Mouse (Mus musculus): ENCODE measurements around the gene Dcaf1. TPM values are rescaled to one million over a fixed set of nuclear protein-coding genes. Genes with fewer than 3 reads are reported as not detected.

Gene Dcaf1
- total RNA-seq, 2 experiments from 2014 or later: 22.4 to 30.8 TPM

DNA sequence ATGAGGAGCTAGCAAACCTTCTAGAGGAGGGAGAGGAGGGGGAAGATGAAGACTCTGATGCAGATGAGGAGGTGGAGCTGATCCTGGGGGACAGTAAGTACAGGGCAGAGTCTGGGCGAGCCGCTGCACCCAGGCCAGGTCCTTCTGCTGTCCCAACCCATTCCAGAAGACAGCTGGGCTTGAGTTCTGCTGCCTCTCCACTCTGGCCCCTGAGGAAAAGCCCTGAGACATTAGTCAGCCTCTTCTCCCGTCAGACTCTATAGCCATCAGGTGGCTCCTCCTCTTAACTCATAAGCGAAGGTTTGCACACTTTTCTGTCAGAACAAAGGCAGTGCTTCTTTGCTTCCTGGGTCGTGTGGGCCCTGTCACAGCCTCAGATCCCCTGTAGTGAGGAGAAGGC is 52.5 kb downstream of the Dcaf1 start:
- intact Hi-C loops (cut with DNase I): no loop called here
- DNase-seq: no peak

DNA sequence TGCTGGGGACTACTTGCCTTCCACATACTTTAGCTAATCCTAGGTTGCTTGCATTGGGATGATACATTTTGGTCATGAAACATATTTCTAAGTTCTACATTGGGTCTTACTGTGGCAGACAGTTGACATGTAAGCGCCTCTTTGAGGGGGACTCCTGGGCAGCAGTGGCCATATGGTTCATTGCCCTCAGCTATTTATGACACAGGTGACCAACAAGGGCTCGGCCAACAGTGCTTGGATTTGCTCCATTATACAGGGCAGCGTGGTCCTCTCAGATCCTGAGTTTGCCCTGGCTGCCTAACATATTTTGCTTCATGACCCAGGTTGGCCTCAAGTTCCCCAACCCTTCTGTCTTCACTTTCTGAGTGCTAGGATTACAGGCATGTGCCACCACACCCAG is 55.0 kb downstream of the Dcaf1 start:
- no peak for DNase-seq
- intact Hi-C loops (cut with DNase I): no loop called here

DNA sequence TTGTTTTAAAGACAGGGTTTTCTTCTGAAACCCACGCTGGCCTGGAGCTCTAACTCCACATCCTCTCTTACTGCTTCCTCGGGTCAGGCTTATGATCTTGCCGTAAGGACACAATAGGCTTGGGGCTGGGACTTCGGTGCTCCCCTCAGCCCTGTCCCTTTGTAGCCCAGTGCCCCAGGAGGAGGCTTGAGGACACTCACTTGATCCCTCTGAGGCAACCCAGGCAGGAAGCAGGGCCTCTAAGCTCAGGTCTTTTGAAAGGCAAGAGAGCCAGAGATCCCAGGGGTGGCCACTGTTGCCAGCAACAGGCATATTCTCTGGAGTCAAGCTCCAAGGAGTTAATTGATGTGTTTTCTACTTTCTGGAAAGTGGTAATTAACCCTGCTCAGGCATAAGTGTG is 57.8 kb downstream of the Dcaf1 start:
- no peak for DNase-seq
- intact Hi-C loops (cut with DNase I): no loop called here

DNA sequence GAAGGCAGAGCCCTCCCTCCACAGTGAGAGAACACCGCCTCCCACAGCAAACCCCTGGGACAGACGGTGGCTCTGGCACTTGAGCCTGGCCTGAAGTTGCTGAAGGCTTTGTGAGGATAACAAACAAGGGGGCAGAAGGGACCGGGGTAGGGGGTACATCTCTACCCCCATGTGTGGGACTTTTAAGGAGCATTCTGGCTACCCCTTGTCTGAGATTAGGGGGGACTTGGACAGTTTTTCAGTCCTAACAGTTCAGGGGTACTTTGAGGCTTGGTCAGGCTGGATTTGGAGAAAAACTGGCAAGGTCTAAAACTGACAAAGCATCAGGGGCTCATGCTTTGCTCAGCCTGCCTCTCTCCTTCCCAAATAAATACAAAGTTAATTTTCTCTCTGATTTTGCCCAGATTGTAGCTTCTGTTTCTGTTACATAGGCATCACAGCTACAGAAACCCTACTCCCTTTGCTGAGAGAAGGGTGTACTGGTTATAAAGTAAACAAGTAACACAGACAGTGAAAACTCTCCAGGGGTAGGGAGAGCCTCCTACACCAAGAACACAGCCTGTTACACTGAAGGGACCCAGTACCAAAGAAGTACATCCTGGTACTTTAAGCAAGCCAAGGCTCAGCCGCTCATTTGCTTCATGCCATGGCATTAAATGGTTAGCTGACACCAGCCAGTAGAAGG is 59.5 kb downstream of the Dcaf1 start:
- intact Hi-C loops (cut with DNase I): loop anchor here (10.0 kb wide), 1 partner anchor 706 kb away; the partner anchor contains the start of gene Wdr82
- DNase-seq: no peak

DNA sequence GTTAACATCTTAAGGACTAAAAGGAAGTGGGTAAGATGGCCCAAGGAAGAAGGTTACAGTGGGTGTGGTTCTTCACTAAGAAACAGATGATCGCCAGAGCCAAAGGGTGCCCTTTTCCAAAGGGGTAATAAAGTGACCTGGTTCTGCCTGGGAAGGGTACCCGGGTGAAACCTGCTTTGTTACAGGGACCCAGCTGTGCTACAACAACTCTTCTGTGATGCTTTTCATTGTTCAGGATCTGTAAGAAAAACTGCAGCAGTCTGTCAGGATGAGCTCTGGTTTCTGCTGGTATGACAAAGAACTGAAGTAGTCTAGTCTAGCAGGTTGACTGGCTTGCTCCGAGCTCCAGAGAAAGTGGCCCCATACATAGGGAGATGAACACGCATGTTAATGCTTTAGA is 60.5 kb downstream of the Dcaf1 start:
- intact Hi-C loops (cut with DNase I): loop anchor here (10.0 kb wide), 1 partner anchor 707 kb away; the partner anchor contains the start of gene Wdr82

DNA sequence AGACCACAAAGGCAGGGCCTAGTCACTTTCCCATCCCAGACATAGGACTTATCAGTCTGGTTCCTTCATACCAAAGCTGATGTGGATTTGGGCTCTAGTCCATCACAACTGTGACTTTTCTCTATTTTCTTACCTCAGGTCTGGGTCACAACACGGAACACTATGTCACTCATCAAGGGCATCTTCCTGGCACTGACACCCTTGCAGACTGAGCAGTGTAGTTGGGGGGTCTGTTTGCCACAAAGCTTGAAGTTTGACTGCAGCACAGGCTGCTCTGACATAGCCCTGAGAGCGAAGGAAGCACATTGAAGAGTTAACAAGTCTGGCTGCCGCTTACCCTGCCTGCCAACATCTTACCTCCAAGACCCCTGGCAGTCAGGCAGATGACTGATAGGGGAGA is 61.4 kb downstream of the Dcaf1 start:
- DNase-seq: no peak
- intact Hi-C loops (cut with DNase I): loop anchor here (10.0 kb wide), 1 partner anchor 708 kb away; the partner anchor contains the start of gene Wdr82

More for the DNA sequence above, 60.5 kb downstream of the Dcaf1 start:
- DNase-seq: no peak

DNA sequence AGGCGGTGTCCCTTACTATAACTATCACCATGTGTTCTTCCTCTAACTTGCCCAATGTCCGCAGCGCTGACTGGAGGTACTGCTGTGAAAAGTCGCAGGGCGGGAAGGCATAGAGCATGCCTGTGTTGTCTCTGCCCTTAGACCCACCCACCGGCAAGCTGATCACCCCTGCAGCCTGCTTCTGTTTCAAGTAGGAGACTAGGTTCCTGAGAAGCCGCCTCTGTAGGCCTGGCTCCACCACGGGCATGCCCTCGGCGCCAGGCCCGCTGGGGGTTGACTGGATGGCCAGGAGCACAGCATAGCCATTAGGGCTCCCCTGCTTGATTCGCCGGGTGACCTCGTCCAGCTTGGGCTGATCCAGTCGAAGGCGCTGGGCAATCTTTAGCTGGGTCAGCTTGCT is 62.6 kb downstream of the Dcaf1 start:
- intact Hi-C loops (cut with DNase I): loop anchor here (10.0 kb wide), 1 partner anchor 710 kb away; the partner anchor contains the start of gene Wdr82

DNA sequence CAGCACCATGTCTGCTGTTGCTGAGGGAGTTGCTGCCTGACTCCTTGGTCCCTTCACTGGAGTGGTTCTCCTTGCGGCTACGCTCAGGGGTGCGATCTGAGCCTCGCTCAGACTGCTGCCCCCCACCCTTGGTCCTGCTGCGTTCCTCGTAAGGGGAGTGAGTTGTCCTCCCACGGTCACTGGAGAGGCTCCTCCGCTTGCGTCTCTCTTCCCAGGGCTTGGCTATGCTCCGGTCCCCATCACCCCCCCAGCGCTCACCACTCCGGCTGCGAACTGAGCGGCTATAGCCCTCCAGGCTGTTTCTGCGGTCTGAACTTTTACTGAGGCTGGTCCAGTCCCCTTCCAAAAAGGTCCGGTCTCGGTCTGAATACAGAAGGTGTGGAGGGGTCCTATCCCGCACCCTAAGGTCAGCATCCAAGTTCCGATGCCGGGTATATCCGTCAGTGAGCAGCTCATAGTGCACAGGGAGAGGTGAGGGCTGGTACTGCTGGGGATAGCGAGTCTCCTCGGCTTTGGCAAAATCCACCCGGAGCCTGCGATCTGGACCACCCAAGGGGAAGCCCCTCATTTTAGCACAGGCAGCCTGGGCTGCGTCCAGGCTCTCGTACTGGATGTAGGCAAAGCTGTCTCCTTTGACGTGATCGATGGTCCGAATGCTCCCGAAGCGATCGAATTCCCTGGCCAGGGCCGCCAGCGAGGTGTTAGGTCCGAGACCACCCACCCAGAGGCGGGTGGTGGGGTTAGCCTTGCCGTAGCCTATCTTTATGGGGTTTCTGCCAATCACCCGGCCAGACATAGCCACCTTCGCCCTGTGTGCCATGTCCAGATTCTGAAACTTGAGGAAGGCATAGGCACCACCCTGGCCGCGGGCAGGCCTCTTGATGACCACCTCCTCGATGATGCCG is 63.6 kb downstream of the Dcaf1 start:
- intact Hi-C loops (cut with DNase I): loop anchor here (10.0 kb wide), 1 partner anchor 710 kb away; the partner anchor contains the start of gene Wdr82
- no peak for DNase-seq

More for the DNA sequence above, 62.6 kb downstream of the Dcaf1 start:
- no peak for DNase-seq

DNA sequence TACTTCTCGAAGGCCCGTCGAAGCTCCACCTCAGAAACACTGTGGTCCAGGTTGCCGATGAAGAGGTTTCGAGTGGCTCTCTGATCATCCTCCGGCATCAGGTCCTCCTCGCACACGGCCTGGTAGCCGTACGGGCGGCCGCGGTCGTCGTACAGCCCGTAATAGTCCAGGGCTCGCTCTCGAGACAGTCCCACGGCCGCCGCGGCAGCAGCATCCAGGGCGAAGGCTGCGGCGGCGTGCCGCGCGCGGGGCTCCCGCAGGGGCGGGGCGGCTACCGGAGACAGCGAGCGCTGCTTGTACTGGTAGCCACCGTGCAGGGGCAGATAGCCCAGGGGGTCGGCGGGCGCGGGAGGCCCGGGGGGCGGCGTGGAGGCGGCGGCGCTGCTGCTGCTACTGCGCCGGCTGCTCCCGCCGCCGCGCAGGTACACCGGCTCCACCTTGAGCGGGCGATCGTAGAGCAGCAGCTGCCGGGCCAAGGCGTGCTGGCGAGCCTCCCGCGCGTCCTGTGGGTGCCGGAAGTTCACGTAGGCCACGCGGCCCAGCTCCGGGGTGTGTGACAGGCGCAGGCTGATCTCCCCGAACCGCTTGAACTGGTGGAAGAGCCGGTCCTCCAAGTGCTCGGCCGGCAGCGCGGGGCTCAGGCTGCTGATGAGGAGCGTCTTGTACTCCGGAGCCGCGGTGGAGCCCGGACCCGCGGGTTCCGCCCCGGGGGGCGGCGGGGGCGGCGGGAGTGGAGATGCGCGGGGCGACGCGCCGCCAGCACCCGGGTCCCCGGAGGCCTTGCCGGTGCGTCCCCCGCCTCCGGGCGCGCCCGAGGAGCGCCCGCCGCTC is 64.4 kb downstream of the Dcaf1 start:
- DNase-seq: peak; percentile 37 to 55
- intact Hi-C loops (cut with DNase I): loop anchor here (2.0 to 10.0 kb wide), 3 partner anchors 63 to 711 kb away; partner anchors contain the start of gene Wdr82

DNA sequence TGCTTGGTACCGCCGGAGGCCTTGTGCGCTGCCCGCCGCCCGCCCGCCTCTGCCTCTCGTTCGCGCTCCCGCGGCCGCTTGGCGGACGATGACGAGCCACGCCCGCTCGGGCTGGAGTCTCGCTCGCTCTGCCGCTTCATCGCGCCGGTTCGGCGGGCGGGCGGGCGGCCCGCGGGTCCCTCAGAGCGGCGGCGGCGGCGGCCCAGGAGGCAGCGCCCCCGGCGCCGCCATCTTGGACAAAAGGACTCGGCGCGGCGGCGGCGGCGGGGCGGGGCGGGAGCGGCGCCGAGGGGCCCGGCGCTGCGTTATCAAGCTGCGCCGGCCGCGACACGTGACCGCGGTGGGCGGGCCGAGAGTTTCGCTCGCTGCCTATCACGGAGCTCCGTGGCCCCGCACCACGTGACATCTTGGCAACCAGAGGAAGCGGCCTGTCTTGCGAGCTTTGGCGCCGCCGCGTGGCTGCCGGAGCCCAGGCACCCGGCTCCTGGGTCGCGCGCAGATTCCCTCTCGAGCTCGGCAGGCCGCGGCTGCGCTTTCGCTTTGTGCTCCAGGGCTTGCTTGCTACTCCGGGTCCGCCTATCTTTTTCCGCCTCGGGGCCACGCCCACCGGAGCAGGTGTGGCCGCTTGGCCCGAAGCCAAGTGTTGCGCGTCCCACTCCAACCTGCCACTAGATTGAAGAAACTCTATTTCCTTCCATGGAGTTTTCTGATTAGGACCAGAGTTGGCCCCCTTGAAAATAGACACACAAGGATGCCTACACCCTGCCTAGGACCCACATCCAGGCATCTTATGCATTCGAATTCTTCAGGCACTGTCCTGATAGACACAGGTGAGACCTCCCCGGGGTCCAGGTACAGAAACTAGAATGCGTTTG is 65.4 kb downstream of the Dcaf1 start, which contains the start of gene Rbm15b:
Gene Rbm15b (minus strand): TSS at position 601 of the 875 bp plus-strand sequence.
- intact Hi-C loops (cut with DNase I): loop anchor here (2.0 to 10.0 kb wide), 3 partner anchors 64 to 712 kb away; partner anchors contain the start of gene Wdr82
- peak; percentile 97 to 98 for DNase-seq

DNA sequence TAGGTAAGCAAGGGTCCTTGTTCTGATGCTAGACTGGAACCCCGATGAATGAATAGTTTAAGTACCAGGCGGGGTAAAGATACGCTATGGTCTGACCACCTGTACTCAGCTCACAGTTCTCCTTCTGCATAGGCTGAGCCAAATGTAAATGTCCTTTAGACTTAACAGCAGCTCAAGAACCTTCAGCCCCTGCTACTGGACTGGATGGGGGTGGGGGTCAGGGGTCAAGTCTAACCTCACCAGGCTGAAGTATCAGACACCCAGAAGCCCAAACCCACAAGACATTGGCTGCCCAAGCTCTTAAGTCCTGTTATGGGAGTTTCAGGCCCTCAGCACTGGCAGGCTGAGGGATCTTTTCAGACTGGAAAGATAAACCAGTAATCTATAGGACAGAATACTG is 66.7 kb downstream of the Dcaf1 start:
- intact Hi-C loops (cut with DNase I): loop anchor here (10.0 kb wide), 1 partner anchor 714 kb away; the partner anchor contains the start of gene Wdr82

DNA sequence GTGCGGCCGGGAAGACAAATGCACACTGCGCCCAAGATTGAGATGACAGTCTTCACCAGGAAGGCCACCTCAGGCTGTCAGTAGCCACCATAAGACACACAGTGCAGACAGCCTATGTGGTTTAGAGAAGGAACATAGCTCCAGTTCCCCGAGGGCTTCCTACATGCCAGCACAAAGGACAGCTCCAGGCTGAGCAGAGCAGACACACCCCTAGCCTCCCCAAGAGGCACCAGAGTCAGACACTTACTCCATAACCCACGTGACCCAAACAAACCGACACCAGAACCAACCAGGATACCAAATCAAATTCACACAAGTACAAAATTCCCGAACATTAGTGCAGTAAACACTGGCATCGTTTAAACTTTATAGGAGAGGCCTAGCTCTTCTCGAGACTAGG is 67.6 kb downstream of the Dcaf1 start:
- intact Hi-C loops (cut with DNase I): loop anchor here (10.0 kb wide), 1 partner anchor 715 kb away; the partner anchor contains the start of gene Wdr82
- DNase-seq: no peak

More for the DNA sequence above, 66.7 kb downstream of the Dcaf1 start:
- DNase-seq: no peak

DNA sequence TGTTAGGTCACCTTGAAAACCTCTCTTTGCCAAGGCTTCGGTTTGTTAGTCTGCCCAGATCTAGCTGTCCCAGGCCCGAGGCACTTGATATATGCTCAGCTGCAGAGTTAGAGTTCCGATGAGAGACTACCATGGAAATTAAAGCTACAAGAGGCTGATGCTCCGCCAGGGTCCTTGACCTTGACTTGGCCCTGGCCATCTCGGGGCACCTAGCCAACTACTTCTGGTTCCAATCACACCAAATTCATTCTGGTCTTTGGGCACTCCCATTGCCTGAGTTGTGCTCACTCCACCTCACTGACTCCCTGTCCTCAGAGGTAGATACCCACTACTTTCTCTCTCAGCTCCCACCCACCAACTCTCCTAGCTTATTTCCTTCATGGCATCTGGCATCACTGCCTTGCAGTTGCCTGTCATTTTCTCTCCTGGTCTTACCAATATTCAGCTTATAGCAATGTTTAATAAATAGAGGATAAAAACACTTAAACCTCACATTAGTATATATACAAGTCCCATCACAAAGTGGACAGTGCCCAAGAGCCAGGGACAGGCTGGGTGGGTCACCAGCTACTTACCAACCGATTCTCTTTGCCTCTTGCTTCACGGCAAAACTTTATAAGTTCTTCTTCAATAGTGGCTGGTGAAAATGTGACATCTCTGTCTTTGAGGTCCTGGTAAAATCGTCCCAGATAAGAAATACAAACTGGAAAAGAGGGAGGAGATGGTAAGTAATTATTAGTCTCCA is 69.0 kb downstream of the Dcaf1 start:
- DNase-seq: no peak
- intact Hi-C loops (cut with DNase I): loop anchor here (10.0 kb wide), 1 partner anchor 644 kb away; the partner anchor contains the start of gene Tmem115

DNA sequence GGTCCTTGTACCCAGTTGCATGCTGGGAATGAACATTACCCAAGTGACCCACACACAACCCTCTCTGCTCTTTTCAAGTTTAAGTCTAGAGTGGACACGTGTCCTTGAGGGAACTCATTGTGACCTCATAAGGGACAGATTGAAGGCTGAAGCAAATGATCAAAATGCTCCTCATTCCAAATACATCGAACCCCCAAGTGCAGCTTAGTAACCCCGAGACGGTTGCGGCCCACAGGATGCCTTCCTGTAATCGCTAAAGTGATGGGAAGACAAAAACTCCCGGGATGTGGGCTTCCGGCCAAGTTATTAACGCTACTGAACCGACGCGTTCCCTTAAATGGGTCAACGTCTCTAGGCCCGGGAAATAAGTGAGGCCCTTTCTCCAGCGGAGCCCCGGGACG is 69.7 kb downstream of the Dcaf1 start:
- intact Hi-C loops (cut with DNase I): loop anchor here (10.0 kb wide), 1 partner anchor 643 kb away; the partner anchor contains the start of gene Tmem115
- DNase-seq: no peak

DNA sequence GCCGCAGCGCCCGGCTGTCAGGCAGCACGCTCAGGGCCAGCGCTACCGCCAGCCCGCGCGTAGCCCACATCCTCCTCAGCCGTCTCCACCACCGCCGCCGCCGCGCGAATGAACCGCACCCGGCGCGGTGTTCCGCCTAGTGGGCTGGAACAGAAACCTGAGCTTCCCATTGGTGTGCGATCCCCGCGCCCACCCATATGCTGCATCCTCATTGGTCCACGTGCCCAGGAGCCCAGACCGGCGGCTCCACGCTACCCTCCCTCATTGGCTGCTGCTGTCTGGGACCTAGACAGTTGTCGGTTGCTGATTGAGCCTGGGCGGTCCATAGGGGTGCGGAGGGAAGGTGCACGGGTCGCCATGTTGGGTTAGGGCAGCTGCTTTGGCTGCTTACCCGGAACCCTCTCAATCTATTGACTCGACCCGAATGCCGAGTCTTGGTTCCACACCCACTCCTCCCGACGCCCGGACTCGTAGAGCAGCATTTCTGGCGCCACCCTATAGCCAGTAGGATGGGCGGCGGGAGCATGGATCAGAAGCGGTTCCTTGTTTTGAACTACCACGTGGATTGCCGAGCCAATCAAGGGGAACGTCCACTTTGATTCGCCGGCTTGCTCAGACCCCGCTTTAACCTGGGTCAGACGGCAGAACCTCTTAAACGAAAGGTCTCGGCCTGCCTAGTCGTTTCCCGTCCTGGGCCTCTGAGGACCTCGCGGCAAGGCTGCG is 70.3 kb downstream of the Dcaf1 start, which contains the start of gene Manf:
Gene Manf (minus strand): TSS at position 151 of the 723 bp plus-strand sequence.
- intact Hi-C loops (cut with DNase I): loop anchor here (10.0 kb wide), 1 partner anchor 643 kb away; the partner anchor contains the start of gene Tmem115
- DNase-seq: peak; percentile 91 to 94

DNA sequence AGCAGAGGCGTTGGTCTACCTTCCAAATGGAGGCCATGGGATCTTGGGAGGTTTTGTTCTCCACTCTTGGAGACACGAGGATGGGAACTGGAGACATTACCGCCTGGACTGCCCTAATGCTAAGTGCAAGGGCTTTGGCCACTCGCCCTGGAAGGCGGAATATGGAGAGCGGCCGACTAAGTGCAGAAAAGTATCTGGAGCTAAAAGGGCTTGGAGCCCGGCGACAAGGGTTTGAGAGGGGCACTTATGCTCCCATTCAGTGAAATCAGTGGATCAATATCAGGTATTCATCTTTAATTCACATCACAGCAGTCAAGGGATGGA is 70.8 kb downstream of the Dcaf1 start:
- DNase-seq: no peak
- intact Hi-C loops (cut with DNase I): loop anchor here (10.0 kb wide), 1 partner anchor 642 kb away; the partner anchor contains the start of gene Tmem115

DNA sequence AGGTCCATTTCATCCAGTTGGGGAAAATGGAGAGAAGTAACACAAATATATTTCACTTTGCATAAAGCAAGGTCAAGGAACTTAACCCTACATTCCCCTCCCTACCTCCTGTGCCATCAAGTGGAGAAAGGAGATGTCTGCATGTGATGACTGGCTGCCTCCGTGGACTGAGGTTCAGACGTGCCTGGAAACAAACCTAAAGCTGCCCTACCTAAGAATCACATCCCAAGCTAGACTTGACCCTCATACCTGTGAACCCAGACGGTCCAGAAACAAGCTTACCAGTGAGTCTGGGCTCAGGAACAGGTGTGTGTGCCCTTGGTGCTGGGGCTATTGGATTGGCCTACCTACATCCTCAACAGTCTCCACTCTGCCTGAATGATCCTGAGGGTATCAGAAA is 71.7 kb downstream of the Dcaf1 start:
- no peak for DNase-seq
- intact Hi-C loops (cut with DNase I): loop anchor here (10.0 kb wide), 1 partner anchor 641 kb away; the partner anchor contains the start of gene Tmem115

Data from heart, postnatal 36 days (tissue).